Mouse (Mus musculus): ENCODE measurements at regions not wholly inside any gene's neighbourhood (a gene's known extent, or its start where the extent isn't known, plus 50 kb on each side); places are given as distances from the start of the nearest gene placed in this dataset.

DNA sequence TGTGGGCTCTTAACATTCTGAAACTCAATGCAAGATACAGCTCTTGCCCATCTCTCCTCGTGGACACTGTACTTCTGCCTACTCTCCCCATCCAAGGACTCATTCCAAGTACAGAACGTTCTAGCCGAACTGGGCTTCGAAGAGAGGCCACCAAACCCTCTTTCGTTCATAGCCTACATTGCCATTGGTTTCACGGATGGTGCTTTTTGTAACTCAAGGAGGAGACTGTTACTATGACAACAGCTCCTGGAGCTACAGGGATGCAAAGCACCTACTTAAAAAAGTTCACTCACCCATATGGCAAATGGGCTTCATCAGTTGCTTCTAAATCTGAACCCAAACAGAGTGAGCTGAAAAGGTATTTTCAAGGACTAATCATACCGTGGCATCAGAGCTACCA lies 120.4 kb upstream of the Selenok start:
- ATAC-seq (replicated peaks; ENCODE audit: insufficient number of reproducible peaks, low FRiP score, low TSS enrichment, low read depth) (no peak), DNase-seq (ENCODE audit: low spot score) (no peak)
- H3K27me3 ChIP-seq (ENCODE audit: control insufficient read depth, insufficient read depth, low read length), result no peaks in the 10 kb centered on the region
- no peak overlapping the region for H3K4me2 ChIP-seq (ENCODE audit: low read depth, low read length)
- no peak overlapping the region for H3K9ac ChIP-seq (replicated peaks; ENCODE audit: low read length)
- WGBS, result 91% methylated on average over 7 of the region's 7 CpGs
- no peak overlapping the region for H3K27ac ChIP-seq (replicated peaks; ENCODE audit: low read depth, low read length)
- H3K4me3 ChIP-seq (ENCODE audit: low read depth, low read length), result no peak overlapping the region
- no peaks in the 10 kb centered on the region for H3K9me3 ChIP-seq (replicated peaks; ENCODE audit: control insufficient read depth, low read length)
- H3K36me3 ChIP-seq (replicated peaks; ENCODE audit: control insufficient read depth, insufficient read depth, low read depth, low read length), result no peaks in the 10 kb centered on the region
- no peaks in the 10 kb centered on the region for H3K4me1 ChIP-seq (ENCODE audit: control insufficient read depth, insufficient read depth, low read length)

DNA sequence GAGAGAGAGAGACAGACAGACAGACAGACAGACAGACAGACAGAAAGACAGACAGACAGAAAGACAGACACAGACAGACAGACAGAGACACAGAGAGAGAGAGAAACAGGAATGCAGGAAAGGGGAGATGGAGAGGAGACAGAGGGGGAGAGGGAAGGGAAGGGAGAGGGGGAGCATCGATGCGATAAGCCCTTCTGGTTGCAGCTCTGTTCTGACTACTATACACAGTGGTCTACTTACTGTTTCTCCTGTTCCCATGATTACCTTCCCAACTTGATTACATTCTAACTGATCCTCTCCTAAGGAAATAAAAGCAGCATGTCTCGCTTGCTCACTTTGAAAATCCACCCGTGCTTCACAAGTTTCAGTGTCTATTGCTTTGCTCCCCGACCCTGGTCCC lies 116.8 kb upstream of the Selenok start:
- no peak overlapping the region for H3K27ac ChIP-seq (replicated peaks; ENCODE audit: low read depth, low read length)
- 90% methylated on average over 5 of the region's 5 CpGs for WGBS
- H3K4me3 ChIP-seq (ENCODE audit: low read depth, low read length), result no peak overlapping the region
- H3K36me3 ChIP-seq (replicated peaks; ENCODE audit: control insufficient read depth, insufficient read depth, low read depth, low read length), result no peaks in the 10 kb centered on the region
- no peak overlapping the region for H3K9ac ChIP-seq (replicated peaks; ENCODE audit: low read length)
- no peaks in the 10 kb centered on the region for H3K27me3 ChIP-seq (ENCODE audit: control insufficient read depth, insufficient read depth, low read length)
- H3K9me3 ChIP-seq (replicated peaks; ENCODE audit: control insufficient read depth, low read length), result no peaks in the 10 kb centered on the region
- ATAC-seq (replicated peaks; ENCODE audit: insufficient number of reproducible peaks, low FRiP score, low TSS enrichment, low read depth) (no peak), DNase-seq (ENCODE audit: low spot score) (no peak)
- no peak overlapping the region for H3K4me2 ChIP-seq (ENCODE audit: low read depth, low read length)
- no peaks in the 10 kb centered on the region for H3K4me1 ChIP-seq (ENCODE audit: control insufficient read depth, insufficient read depth, low read length)

- Histone ChIP-seq H3K4me1 (ENCODE audit: control insufficient read depth, insufficient read depth, low read length) (no peaks in the 10 kb centered on the region), H3K27ac (replicated peaks; ENCODE audit: low read depth, low read length) (no peak overlapping the region), H3K4me2 (ENCODE audit: low read depth, low read length) (no peak overlapping the region), H3K27me3 (ENCODE audit: control insufficient read depth, insufficient read depth, low read length) (no peaks in the 10 kb centered on the region), H3K9me3 (replicated peaks; ENCODE audit: control insufficient read depth, low read length) (no peaks in the 10 kb centered on the region), H3K4me3 (ENCODE audit: low read depth, low read length) (no peak overlapping the region), H3K36me3 (replicated peaks; ENCODE audit: control insufficient read depth, insufficient read depth, low read depth, low read length) (no peaks in the 10 kb centered on the region), H3K9ac (replicated peaks; ENCODE audit: low read length) (no peak overlapping the region)
- ATAC-seq (replicated peaks; ENCODE audit: insufficient number of reproducible peaks, low FRiP score, low TSS enrichment, low read depth) (no peak), DNase-seq (ENCODE audit: low spot score) (no peak)
- 86% methylated on average over 11 of the region's 11 CpGs for WGBS
These were observed 116.0 kb upstream of the Selenok start for GRCm38 (mm10) chr14:29851956-29852725.

DNA sequence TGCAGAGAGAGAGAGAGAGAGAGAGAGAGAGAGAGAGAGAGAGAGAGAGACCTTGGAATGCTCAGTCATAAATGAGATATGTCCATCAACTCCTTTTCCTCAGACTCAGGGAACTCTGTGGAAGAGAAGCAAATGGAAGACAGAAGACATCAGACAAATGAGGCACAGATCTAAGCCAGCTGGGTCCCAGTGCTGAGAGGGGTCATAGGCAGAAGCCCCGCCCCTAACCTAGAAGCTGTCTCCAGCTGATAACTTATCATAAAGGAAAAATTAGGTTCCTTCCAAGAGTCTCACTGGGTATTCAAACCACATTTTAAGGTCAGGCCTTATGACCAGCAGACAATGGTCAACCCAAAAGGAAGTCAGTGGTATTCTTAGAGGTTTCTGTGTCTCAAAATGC lies 106.1 kb upstream of the Selenok start:
- H3K27ac ChIP-seq (replicated peaks; ENCODE audit: low read depth, low read length), result no peak overlapping the region
- no peak overlapping the region for H3K4me3 ChIP-seq (ENCODE audit: low read depth, low read length)
- H3K9ac ChIP-seq (replicated peaks; ENCODE audit: low read length), result no peak overlapping the region
- no peaks in the 10 kb centered on the region for H3K4me1 ChIP-seq (ENCODE audit: control insufficient read depth, insufficient read depth, low read length)
- no peaks in the 10 kb centered on the region for H3K36me3 ChIP-seq (replicated peaks; ENCODE audit: control insufficient read depth, insufficient read depth, low read depth, low read length)
- no peak for DNase-seq (ENCODE audit: low spot score)
- no peak overlapping the region for H3K4me2 ChIP-seq (ENCODE audit: low read depth, low read length)
- H3K9me3 ChIP-seq (replicated peaks; ENCODE audit: control insufficient read depth, low read length), result no peaks in the 10 kb centered on the region
- no peak for ATAC-seq (replicated peaks; ENCODE audit: insufficient number of reproducible peaks, low FRiP score, low TSS enrichment, low read depth)
- no peaks in the 10 kb centered on the region for H3K27me3 ChIP-seq (ENCODE audit: control insufficient read depth, insufficient read depth, low read length)
- 76% methylated on average over 1 of the region's 1 CpGs for WGBS

DNA sequence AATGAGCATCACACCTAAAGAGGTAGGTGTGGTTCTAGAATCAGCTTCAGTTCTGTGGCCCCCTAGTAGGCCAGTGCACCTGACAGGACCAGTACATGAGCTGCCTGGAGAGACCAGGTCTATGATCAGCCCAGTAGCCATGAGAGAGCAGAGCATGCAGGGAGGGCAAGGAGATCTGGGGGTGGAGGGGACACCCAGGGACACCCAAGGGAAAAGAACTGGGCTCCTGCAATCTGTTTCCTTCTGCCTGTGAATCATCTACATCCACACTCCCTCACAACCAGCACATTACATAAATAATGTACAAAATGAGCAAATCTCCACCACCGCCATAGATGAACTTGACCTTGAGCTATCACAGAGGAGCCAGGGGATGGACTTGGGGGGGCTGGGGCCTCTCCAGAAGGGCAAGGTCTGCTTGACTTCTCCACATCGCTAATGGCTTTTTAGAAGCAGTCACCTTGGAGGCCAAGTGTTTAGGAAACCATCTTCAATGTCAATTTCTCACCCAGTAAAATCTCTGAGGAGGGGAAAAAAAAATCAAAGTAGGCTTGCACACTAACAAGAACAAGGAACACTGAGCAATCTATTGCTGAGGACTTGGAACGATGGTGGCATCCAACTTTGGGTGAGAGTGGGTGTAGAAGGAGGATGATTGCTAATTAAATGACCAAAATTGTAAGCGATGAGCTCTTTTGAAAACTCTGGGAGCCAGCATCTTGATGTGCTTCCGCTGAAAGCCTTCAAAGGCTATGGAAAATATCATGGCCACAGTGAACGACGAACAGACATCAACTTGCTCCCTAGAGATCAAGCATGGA lies 101.4 kb upstream of the Selenok start:
- Histone ChIP-seq H3K36me3 (replicated peaks; ENCODE audit: control insufficient read depth, insufficient read depth, low read depth, low read length) (no peaks in the 10 kb centered on the region), H3K4me2 (ENCODE audit: low read depth, low read length) (no peak overlapping the region), H3K9me3 (replicated peaks; ENCODE audit: control insufficient read depth, low read length) (no peaks in the 10 kb centered on the region), H3K4me1 (ENCODE audit: control insufficient read depth, insufficient read depth, low read length) (no peaks in the 10 kb centered on the region), H3K4me3 (ENCODE audit: low read depth, low read length) (no peak overlapping the region), H3K27me3 (ENCODE audit: control insufficient read depth, insufficient read depth, low read length) (no peaks in the 10 kb centered on the region), H3K9ac (replicated peaks; ENCODE audit: low read length) (no peak overlapping the region), H3K27ac (replicated peaks; ENCODE audit: low read depth, low read length) (no peak overlapping the region)
- WGBS, result 80% methylated on average over 7 of the region's 7 CpGs
- ATAC-seq (replicated peaks; ENCODE audit: insufficient number of reproducible peaks, low FRiP score, low TSS enrichment, low read depth) (no peak), DNase-seq (ENCODE audit: low spot score) (no peak)

- Histone ChIP-seq H3K9ac (replicated peaks; ENCODE audit: low read length) (no peak overlapping the region), H3K4me1 (ENCODE audit: control insufficient read depth, insufficient read depth, low read length) (no peaks in the 10 kb centered on the region), H3K27me3 (ENCODE audit: control insufficient read depth, insufficient read depth, low read length) (no peaks in the 10 kb centered on the region), H3K9me3 (replicated peaks; ENCODE audit: control insufficient read depth, low read length) (no peaks in the 10 kb centered on the region), H3K36me3 (replicated peaks; ENCODE audit: control insufficient read depth, insufficient read depth, low read depth, low read length) (no peaks in the 10 kb centered on the region), H3K4me2 (ENCODE audit: low read depth, low read length) (no peak overlapping the region), H3K27ac (replicated peaks; ENCODE audit: low read depth, low read length) (no peak overlapping the region), H3K4me3 (ENCODE audit: low read depth, low read length) (no peak overlapping the region)
- DNase-seq (ENCODE audit: low spot score) (peak; percentile 56), ATAC-seq (replicated peaks; ENCODE audit: insufficient number of reproducible peaks, low FRiP score, low TSS enrichment, low read depth) (no peak)
- 41% methylated on average over 6 of the region's 6 CpGs for WGBS
These were observed 100.8 kb upstream of the Selenok start for GRCm38 (mm10) chr14:29867311-29867710.

DNA sequence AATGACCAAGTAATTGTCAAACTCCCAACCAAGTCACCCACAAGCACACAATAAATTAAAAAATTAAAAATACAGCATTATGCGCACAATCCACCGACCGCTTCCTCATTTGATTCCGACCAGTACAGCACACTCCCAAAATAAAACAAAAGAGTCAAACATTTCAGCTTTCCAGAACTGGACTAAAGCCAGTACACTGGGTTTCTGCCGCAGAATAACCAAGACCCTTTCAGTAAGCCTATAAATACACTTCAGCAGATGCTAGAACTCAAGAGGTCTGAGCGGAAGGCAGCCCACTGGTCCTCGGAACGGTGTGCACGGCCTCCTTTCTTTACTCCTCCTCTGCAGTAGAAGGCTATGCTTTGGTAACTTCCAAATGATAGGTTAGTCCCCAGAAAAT lies 98.2 kb upstream of the Selenok start:
- H3K4me3 ChIP-seq (ENCODE audit: low read depth, low read length), result no peak overlapping the region
- no peaks in the 10 kb centered on the region for H3K9me3 ChIP-seq (replicated peaks; ENCODE audit: control insufficient read depth, low read length)
- ATAC-seq (replicated peaks; ENCODE audit: insufficient number of reproducible peaks, low FRiP score, low TSS enrichment, low read depth), result no peak
- 98% methylated on average over 9 of the region's 9 CpGs for WGBS
- H3K4me2 ChIP-seq (ENCODE audit: low read depth, low read length), result no peak overlapping the region
- H3K9ac ChIP-seq (replicated peaks; ENCODE audit: low read length), result no peak overlapping the region
- no peaks in the 10 kb centered on the region for H3K36me3 ChIP-seq (replicated peaks; ENCODE audit: control insufficient read depth, insufficient read depth, low read depth, low read length)
- DNase-seq (ENCODE audit: low spot score), result no peak
- no peak overlapping the region for H3K27ac ChIP-seq (replicated peaks; ENCODE audit: low read depth, low read length)
- H3K27me3 ChIP-seq (ENCODE audit: control insufficient read depth, insufficient read depth, low read length), result no peaks in the 10 kb centered on the region
- H3K4me1 ChIP-seq (ENCODE audit: control insufficient read depth, insufficient read depth, low read length), result no peaks in the 10 kb centered on the region

DNA sequence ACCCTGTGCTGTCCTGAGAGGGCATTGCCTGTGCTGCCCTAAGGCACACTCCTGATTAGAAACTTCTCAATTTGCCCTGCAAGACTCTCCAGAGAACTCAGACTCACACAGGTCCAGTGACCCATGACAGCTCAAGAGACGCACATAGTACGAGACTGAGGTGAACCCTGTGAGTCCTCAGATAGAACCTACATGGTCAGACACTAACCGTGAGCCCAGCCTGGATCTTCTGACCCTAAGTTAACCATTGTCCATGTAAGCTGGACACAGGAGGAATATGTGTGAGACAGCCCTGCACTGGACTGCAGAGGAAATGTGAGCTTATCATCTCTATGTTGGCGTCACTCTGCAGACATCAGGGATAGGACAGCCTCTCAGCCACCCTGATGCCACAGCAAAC lies 91.4 kb upstream of the Selenok start:
- Histone ChIP-seq H3K9ac (replicated peaks; ENCODE audit: low read length) (no peak overlapping the region), H3K4me2 (ENCODE audit: low read depth, low read length) (no peak overlapping the region), H3K4me3 (ENCODE audit: low read depth, low read length) (no peak overlapping the region), H3K4me1 (ENCODE audit: control insufficient read depth, insufficient read depth, low read length) (no peaks in the 10 kb centered on the region), H3K27ac (replicated peaks; ENCODE audit: low read depth, low read length) (no peak overlapping the region), H3K9me3 (replicated peaks; ENCODE audit: control insufficient read depth, low read length) (no peaks in the 10 kb centered on the region), H3K27me3 (ENCODE audit: control insufficient read depth, insufficient read depth, low read length) (no peaks in the 10 kb centered on the region), H3K36me3 (replicated peaks; ENCODE audit: control insufficient read depth, insufficient read depth, low read depth, low read length) (no peaks in the 10 kb centered on the region)
- ATAC-seq (replicated peaks; ENCODE audit: insufficient number of reproducible peaks, low FRiP score, low TSS enrichment, low read depth) (no peak), DNase-seq (ENCODE audit: low spot score) (no peak)
- 85% methylated on average over 4 of the region's 4 CpGs for WGBS

All from embryonic facial prominence, embryonic 11.5 days (tissue).